Mouse (Mus musculus) frontal cortex, adult (tissue): ENCODE measurements around the gene N4bp2l2.
"Not testable (repeated sequence)": the region's sequence is repeated elsewhere in the genome, so short reads cannot be mapped to it uniquely, and the experiment has no call there.

Source experiments
- ATAC-seq: cut with Nextera tagmentation; 2 replicates; pipeline ENCODE4 v1.9.2; 2017; ENCODE audit warnings: mild to moderate bottlenecking, moderate library complexity, mixed read lengths; ENCODE audit not compliant: low TSS enrichment

The N4bp2l2 gene

GRCm38 (mm10) chr5:150643390-150643789 is 22.6 kb downstream of the N4bp2l2 start:
- ATAC-seq: not testable (repeated sequence)

- no peak for ATAC-seq
Observed at GRCm38 (mm10) chr5:150641440-150641839, 24.5 kb downstream of the N4bp2l2 start.

DNA sequence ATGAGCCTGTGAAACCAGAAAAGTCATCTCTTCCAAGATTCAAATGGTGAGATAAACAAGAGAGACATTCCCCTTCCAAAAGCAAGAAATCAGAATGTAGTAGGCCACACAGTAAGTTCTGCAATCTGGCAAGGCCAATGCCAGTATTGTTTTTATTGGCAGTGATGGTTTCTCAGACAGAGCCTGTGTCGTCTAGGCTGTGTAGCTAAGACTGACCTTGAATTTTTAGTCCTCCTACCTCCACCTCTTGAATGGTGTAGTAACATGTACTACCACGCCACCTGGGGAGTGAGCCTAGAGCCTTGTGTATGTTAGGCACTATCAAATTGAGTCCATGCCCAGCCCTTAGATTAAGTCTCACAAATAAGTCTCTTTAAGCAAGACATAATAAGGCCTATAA is 36.3 kb downstream of the N4bp2l2 start:
- ATAC-seq: no peak

GRCm38 (mm10) chr5:150629272-150629671 is 36.7 kb downstream of the N4bp2l2 start:
- no peak for ATAC-seq

- no peak; the same call in 1 of the 2 replicates for ATAC-seq
Observed at GRCm38 (mm10) chr5:150625528-150625927, 40.5 kb downstream of the N4bp2l2 start.

DNA sequence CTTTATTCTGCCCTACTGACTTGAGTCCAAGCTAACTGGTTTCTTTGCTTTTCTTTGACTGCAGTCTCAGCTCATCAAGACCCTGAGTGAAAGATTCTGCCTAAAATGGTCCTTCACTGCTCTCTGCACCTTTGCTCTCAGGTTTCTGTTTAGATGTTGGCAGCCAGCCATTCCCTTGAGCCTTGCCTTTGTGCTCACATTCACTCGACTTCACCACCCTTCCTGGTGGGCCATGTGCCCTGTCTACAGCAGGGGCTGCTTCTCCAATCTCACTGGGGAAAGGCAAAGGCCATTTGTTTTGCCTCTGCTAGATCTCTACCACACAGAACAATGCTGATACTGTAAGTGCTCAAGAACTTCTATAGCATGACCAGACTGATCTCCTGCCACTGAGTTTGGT is 43.2 kb downstream of the N4bp2l2 start:
- no peak for ATAC-seq

GRCm38 (mm10) chr5:150621592-150621991 is 44.4 kb downstream of the N4bp2l2 start:
- ATAC-seq: peak; percentile 27; the same call in 1 of the 2 replicates

GRCm38 (mm10) chr5:150620588-150621135 is 45.3 kb downstream of the N4bp2l2 start:
- ATAC-seq: no peak

DNA sequence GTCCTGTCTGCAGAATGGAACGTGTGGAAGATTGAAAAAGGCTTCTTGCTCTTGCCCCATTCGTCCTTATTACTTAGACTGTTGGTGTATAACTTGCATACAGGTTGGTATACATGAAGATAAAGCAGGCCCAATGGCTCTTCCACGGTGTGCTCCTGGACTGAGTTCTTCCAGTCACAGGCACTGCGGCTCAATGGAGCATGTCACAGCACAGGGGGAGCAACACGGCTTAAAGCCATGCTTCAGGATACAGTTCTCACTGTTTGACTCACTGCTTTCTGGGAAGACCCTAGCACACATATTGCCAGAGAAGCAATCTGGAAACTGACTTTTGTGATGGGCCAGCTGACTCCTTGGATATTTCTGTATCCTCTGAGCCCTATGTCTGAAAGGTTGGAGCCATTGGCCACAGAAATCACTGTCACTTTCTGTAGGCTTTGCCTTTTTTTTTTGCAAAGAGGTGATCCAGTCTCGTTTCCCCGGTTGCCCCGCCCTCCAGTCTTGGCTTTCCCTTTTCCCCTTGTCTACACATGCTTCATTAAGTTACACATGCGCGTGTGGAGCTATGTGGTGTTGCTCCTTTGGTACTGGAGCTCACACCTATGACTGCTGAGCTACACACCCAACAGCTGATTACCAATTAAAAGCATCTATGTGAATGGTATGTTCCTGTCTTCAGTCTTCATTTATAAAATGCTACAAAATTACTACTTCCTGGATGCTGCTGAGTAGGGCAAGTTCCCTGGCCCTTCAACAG is 47.2 kb downstream of the N4bp2l2 start:
- no peak for ATAC-seq

DNA sequence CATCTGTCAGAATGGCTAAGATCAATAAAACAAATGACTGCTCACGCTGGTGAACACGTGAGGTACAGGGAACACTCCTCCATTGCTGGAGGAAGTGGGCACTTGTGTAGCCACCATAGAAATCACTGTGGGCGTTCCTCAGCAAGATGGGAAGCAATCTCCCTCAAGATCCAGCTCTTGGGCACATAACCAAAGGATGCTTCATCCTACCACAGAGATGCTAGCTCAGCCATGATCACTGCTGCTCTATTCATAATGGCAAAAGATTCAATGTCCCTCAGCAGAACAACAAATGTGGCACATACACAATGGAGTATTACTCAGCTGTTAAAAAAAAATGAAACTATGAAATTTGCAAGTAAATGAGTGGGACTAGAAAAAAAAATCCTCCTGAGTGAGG is 49.3 kb downstream of the N4bp2l2 start:
- no peak for ATAC-seq

- no peak for ATAC-seq
Observed at GRCm38 (mm10) chr5:150616216-150616615, 49.8 kb downstream of the N4bp2l2 start.

GRCm38 (mm10) chr5:150614054-150614453 is 51.9 kb downstream of the N4bp2l2 start:
- ATAC-seq: no peak

- peak; percentile 88 for ATAC-seq
Observed at GRCm38 (mm10) chr5:150611697-150612096, 54.3 kb downstream of the N4bp2l2 start.

DNA sequence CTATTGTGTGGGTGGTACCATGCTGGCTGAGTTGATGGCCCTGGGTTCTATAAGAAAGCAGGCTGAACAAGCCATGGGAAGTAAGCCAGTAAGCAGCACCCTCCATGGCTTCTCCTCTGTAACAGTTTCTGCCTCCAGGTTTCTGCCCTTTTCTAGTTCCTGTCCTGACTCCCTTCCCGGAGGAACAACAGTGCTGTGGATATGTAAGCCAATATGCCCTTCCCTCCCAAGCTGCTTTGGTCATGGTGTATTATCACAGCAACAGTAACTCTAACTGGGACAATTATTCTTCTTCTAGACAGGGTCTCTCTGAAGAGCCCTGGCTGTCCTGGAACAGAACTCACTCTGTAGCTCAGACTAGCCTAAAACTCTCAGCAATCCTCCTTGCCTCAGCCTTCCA is 54.8 kb downstream of the N4bp2l2 start:
- no peak; the same call in 1 of the 2 replicates for ATAC-seq

DNA sequence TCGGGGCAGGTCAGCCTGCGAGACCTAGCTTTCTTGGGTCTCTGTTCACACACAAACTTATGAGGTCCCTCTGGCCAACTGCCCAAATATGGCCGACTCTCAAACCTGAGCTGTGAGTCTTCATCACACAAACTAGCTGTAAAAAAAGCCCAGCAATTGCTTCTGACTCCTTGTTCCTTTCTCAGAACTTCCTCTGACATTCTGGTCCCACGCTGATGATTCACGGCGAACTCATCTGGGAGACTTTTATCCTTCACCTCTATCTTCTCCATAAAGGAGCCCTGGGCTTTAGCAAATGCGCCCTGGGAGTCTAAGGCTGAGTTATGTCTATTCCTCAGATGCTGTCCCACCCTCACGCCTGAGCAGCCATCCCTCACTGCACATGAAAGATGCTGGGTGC is 58.4 kb downstream of the N4bp2l2 start:
- ATAC-seq: no peak

- no peak for ATAC-seq
Observed at GRCm38 (mm10) chr5:150606131-150606530, 59.9 kb downstream of the N4bp2l2 start.

DNA sequence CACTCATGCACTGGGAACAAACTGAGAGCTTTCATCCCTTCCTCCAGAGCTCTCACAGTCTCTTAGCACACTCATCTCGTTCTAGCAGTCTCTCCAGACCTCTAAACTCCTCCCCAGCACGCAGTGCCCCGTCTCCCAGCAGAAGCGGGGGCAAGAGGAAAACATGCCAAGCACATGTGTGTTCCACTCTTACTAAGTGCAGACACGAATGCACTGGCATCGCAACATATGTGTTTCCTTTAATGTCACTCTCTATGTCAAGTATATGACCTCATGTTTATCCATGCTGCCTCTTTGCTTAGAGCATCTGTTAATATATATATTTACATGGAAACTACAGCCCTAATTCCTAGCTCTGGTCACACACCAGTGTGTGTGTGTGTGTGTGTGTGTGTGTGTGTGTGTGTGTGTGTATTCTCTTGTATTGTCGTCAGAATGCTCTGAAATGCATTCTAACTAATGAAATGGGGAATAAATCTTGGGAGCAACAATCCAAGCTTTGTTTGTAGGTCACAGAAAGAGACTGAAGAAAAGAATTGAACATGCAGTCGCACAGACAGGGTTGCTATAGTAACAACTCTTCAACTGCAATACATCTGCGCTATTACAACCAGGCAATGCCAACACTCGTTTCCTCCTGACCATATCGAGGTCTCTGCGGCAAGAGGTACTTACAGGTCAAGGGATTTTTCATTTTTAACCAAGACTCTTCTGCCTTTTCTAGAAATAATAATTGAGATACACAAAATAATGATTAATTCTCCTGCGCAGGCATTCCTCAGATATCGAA is 64.3 kb downstream of the N4bp2l2 start:
- peak; percentile 68 for ATAC-seq

DNA sequence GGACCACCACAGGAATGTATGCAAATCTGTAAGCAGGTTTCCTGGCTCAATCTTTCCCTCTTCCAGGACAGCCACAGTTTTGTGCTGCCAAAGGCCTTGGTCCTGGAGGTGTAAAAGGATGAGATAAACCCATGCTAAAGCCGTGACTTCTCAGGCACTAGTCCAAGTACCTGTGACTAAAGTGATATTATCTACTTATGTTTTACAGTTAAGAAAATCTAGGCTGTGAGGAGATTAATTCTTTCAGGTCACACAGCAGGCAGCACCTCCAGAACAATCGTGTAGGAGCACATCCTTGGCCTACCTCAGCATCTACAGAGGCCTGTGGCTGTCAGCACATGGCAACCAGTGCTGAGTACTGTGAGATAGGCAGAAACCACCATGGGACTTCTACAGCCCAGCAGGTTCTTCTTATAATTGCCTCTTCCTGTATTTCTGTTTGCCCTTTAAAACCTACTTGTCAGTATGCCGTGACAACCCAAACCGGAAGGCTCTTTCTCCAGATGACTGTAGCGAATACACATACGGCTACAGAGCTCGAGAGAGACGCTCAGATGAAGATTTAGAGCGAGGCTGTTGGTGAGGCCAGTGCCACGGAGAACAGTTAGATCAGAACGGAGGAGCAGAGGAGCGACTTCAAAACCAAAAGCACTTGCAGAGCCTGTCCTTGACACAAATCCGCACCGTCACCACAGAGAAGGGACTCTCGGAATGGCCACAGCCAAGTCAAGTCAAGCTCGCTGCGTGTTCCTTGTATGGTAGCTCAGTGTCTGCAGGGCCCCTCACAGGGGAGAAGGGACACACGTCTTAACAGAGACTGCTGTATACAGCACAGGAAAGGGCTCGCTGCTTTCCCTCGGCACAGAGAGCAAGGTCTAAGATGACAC is 65.2 kb downstream of the N4bp2l2 start:
- peak; percentile 28; the same call in 1 of the 2 replicates for ATAC-seq

DNA sequence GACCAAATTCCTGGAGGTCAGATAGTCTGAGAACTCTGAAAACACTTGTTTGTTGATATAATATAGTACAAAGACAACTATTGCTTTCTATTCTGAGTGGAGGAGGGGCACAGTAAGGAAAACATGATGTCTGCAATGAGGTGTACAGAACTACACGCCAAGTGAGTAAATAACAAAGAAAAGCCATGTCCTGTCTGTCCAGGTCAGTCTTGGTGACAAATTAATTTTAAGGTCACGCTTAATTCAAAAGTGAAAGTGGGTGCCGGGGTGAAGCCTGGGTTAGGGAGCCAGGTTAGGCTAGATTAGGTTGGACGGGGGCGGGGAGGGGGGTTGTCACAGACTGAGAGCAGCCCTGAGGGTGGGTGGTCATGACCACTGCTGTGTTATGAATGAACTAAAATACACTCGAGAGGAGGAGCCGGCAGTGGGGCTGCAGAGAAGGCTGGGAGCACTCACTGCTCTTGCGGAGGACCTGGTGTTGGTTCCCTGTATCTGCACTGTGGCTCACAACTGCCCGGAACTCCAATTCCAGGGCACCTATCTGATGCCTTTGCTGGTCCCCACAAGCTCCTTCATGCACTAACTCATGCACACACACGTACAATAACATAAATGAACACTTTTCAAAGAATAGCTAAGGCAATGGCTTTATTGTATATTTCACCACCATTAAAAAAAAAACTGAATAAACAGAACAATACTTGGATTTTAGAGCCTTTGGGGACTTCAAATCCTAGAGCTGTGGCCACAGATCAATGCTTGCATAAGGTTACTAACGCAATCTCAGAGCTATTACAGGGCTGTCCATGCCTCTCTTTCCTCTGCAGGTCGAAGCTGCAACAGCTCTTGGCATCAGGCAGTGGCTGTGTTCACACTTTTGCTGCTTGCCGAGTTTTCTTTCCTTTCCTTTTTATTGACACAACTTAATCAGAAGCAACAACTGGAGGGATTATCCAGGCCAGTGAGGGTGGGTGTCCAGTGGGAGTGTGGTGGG is 66.4 kb downstream of the N4bp2l2 start:
- no peak for ATAC-seq
